18 mouse cellular contexts compared by ENCODE assay signal in genomic region chr14:24924561-24924960, GRCm38 (mm10).
"Had no signal": no experiment of that assay in that cellular context is flagged by ENCODE, and none has a peak within 500 bp of the region (broad histone marks: within the 10 kb centered on the region; RNA-seq: fewer than 3 reads in every experiment).

No protein-coding gene starts in this region.

- H3K36me3 ChIP-seq: liver, embryonic 13.5 days had no signal

- H3K4me2 ChIP-seq: liver, embryonic 13.5 days; midbrain, embryonic 11.5 days had no signal

- DNase-seq: kidney, adult 2 months; kidney, postnatal 10 days; kidney, postnatal 36 days; layer of hippocampus, postnatal 36 days; left cerebral cortex, postnatal 4 days; liver, embryonic 13.5 days; lung, adult 2 months; lung, postnatal 14 days; lung, postnatal 4 days; midbrain, embryonic 14.5 days; right cerebral cortex, adult 18-20 months; right cerebral cortex, postnatal 14 days; right cerebral cortex, postnatal 4 days; thymus, adult 2 months; thymus, postnatal 14 days; thymus, postnatal 4 days had no signal

- H3K4me1 ChIP-seq: liver, embryonic 13.5 days had no signal

- H3K9ac ChIP-seq: liver, embryonic 13.5 days had no signal

- H3K4me3 ChIP-seq: liver, embryonic 13.5 days had no signal

- H3K27me3 ChIP-seq: liver, embryonic 13.5 days had no signal

- H3K9me3 ChIP-seq: liver, embryonic 13.5 days had no signal

- H3K27ac ChIP-seq: liver, embryonic 13.5 days; stomach, postnatal 0 days had no signal
